Mouse (Mus musculus): ENCODE data around the gene Sox30.

- TF ChIP-seq POLR2A (IDR thresholded peaks at IDR 0.05; ENCODE audit: borderline replicate concordance, low read depth, low read length) = no peak
- TF ChIP-seq CTCF (IDR thresholded peaks at IDR 0.05; ENCODE audit: low read depth, low read length) = no peak
Measured at GRCm38 (mm10) chr11:46054311-46054710, 74.2 kb downstream of the Sox30 start.

Measured in bone marrow macrophage, adult 2 months (primary cell).